Mouse (Mus musculus): Measurements from ENCODE around the gene Sars2. TPM values are rescaled to one million over a fixed set of nuclear protein-coding genes. Genes with fewer than 3 reads are reported as not detected.

Sars2 gene
- polyA plus RNA-seq, 1 experiment from 2014 or later: 7.0 TPM

GRCm38 (mm10) chr7:28769414-28769958 is 27.7 kb downstream of the Sars2 start:
- Histone ChIP-seq H3K27ac (ENCODE audit: low read length) (no peak overlapping the region), H3K4me2 (replicated peaks; ENCODE audit: low read depth, low read length) (no peak overlapping the region), H3K9me3 (ENCODE audit: low read length) (no peaks in the 10 kb centered on the region), H3K4me3 (ENCODE audit: low read depth, low read length) (no peak overlapping the region), H3K4me1 (ENCODE audit: insufficient read depth, low read depth, low read length) (peaks cover 6% of the 10 kb centered on the region; the same call in 1 of the 2 replicates), H3K9ac (replicated peaks; ENCODE audit: low read depth) (no peak overlapping the region), H3K36me3 (ENCODE audit: insufficient read depth, low read length) (no peaks in the 10 kb centered on the region), H3K27me3 (replicated peaks; ENCODE audit: insufficient read depth, low read length) (no peaks in the 10 kb centered on the region)
- ATAC-seq: no peak
- WGBS: 91% methylated on average over 9 of the region's 9 CpGs
- DNase-seq (ENCODE audit: low spot score): no peak
- TF ChIP-seq EP300 (IDR thresholded peaks at IDR 0.05) (no peak), CTCF (IDR thresholded peaks at IDR 0.05) (no peak)

GRCm38 (mm10) chr7:28770309-28770708 is 28.5 kb downstream of the Sars2 start:
- ATAC-seq: no peak
- H3K9me3 ChIP-seq (ENCODE audit: low read length): no peaks in the 10 kb centered on the region
- WGBS: 77% methylated on average over 3 of the region's 3 CpGs

DNA sequence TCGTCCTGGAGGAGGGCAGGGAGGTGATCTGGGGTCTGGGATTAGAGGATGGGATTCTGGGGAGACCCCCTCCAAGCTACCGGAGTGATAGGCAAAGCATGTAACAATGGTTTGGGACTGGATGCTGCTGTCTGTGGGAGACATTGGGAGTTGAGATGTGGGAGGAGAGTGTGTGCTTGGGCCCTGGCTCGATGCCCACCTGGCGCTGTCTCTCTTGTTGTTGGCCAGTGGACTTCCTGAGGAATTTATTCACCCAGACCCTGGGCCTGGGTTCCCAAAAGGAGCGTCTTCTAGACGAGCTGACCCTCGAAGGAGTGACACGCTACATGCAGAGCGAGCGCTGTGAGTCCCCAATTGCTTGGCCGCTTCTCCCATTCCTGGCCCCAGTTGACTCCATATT is 30.1 kb downstream of the Sars2 start:
- Histone ChIP-seq H3K4me2 (replicated peaks; ENCODE audit: low read depth, low read length) (no peak overlapping the region), H3K36me3 (ENCODE audit: insufficient read depth, low read length) (no peaks in the 10 kb centered on the region), H3K4me3 (ENCODE audit: low read depth, low read length) (no peak overlapping the region), H3K27ac (ENCODE audit: low read length) (no peak overlapping the region), H3K9ac (replicated peaks; ENCODE audit: low read depth) (no peak overlapping the region), H3K27me3 (replicated peaks; ENCODE audit: insufficient read depth, low read length) (no peaks in the 10 kb centered on the region), H3K9me3 (ENCODE audit: low read length) (no peaks in the 10 kb centered on the region), H3K4me1 (ENCODE audit: insufficient read depth, low read depth, low read length) (no peaks in the 10 kb centered on the region)
- ATAC-seq (no peak), DNase-seq (ENCODE audit: low spot score) (no peak)
- no peak for TF ChIP-seq EP300 (IDR thresholded peaks at IDR 0.05)
- TF ChIP-seq CTCF (IDR thresholded peaks at IDR 0.05): no peak
- WGBS: 77% methylated on average over 11 of the region's 11 CpGs

More at GRCm38 (mm10) chr7:28770309-28770708, 28.5 kb downstream of the Sars2 start:
- Histone ChIP-seq H3K36me3 (ENCODE audit: insufficient read depth, low read length) (no peaks in the 10 kb centered on the region), H3K4me3 (ENCODE audit: low read depth, low read length) (no peak overlapping the region), H3K4me1 (ENCODE audit: insufficient read depth, low read depth, low read length) (peaks cover 6% of the 10 kb centered on the region; the same call in 1 of the 2 replicates), H3K9ac (replicated peaks; ENCODE audit: low read depth) (no peak overlapping the region), H3K27ac (ENCODE audit: low read length) (no peak overlapping the region), H3K27me3 (replicated peaks; ENCODE audit: insufficient read depth, low read length) (no peaks in the 10 kb centered on the region), H3K4me2 (replicated peaks; ENCODE audit: low read depth, low read length) (no peak overlapping the region)
- DNase-seq (ENCODE audit: low spot score): no peak
- TF ChIP-seq CTCF (IDR thresholded peaks at IDR 0.05): no peak
- TF ChIP-seq EP300 (IDR thresholded peaks at IDR 0.05): no peak

- Histone ChIP-seq H3K9ac (replicated peaks; ENCODE audit: low read depth) (no peak overlapping the region), H3K27ac (ENCODE audit: low read length) (no peak overlapping the region), H3K36me3 (ENCODE audit: insufficient read depth, low read length) (no peaks in the 10 kb centered on the region), H3K4me1 (ENCODE audit: insufficient read depth, low read depth, low read length) (no peaks in the 10 kb centered on the region), H3K4me3 (ENCODE audit: low read depth, low read length) (no peak overlapping the region), H3K9me3 (ENCODE audit: low read length) (no peaks in the 10 kb centered on the region), H3K4me2 (replicated peaks; ENCODE audit: low read depth, low read length) (no peak overlapping the region), H3K27me3 (replicated peaks; ENCODE audit: insufficient read depth, low read length) (no peaks in the 10 kb centered on the region)
- ATAC-seq: no peak
- DNase-seq (ENCODE audit: low spot score): no peak
- TF ChIP-seq EP300 (IDR thresholded peaks at IDR 0.05) (no peak), CTCF (IDR thresholded peaks at IDR 0.05) (no peak)
- 73% methylated on average over 3 of the region's 3 CpGs for WGBS
Measured at GRCm38 (mm10) chr7:28773163-28773562, 31.4 kb downstream of the Sars2 start.

- Histone ChIP-seq H3K9ac (replicated peaks; ENCODE audit: low read depth) (no peak overlapping the region), H3K27me3 (replicated peaks; ENCODE audit: insufficient read depth, low read length) (no peaks in the 10 kb centered on the region), H3K9me3 (ENCODE audit: low read length) (no peaks in the 10 kb centered on the region), H3K36me3 (ENCODE audit: insufficient read depth, low read length) (no peaks in the 10 kb centered on the region), H3K4me1 (ENCODE audit: insufficient read depth, low read depth, low read length) (no peaks in the 10 kb centered on the region), H3K27ac (ENCODE audit: low read length) (no peak overlapping the region), H3K4me3 (ENCODE audit: low read depth, low read length) (no peak overlapping the region), H3K4me2 (replicated peaks; ENCODE audit: low read depth, low read length) (no peak overlapping the region)
- TF ChIP-seq CTCF (IDR thresholded peaks at IDR 0.05) (no peak), EP300 (IDR thresholded peaks at IDR 0.05) (no peak)
- DNase-seq (ENCODE audit: low spot score) (no peak), ATAC-seq (no peak)
- WGBS: 70% methylated on average over 12 of the region's 12 CpGs
Measured at GRCm38 (mm10) chr7:28774164-28774563, 32.4 kb downstream of the Sars2 start.

DNA sequence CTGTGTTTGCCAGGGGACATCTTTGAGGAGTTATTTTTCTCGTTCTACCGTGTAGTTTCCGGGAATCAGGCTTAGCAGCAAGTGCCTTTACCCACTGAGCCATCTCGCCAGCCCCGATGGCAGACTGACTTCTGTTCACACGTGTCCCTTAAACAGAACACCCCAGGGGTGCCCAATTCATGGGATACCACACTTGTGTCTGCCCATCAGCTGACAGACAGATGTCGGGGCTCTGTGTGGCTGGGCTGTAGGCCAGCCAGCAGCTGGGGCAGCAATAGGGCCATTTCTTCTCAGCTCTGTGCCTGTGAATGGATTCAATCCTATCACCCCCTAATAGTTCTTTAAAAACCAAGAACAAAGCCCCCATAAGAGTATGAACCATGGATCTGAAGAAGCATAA is 33.3 kb downstream of the Sars2 start:
- no peak for TF ChIP-seq CTCF (IDR thresholded peaks at IDR 0.05)
- TF ChIP-seq EP300 (IDR thresholded peaks at IDR 0.05): no peak
- no peaks in the 10 kb centered on the region for H3K27me3 ChIP-seq (replicated peaks; ENCODE audit: insufficient read depth, low read length)
- no peaks in the 10 kb centered on the region for H3K9me3 ChIP-seq (ENCODE audit: low read length)
- H3K4me3 ChIP-seq (ENCODE audit: low read depth, low read length): no peak overlapping the region
- no peak for ATAC-seq
- H3K27ac ChIP-seq (ENCODE audit: low read length): no peak overlapping the region
- DNase-seq (ENCODE audit: low spot score): no peak
- no peak overlapping the region for H3K9ac ChIP-seq (replicated peaks; ENCODE audit: low read depth)
- WGBS: 90% methylated on average over 7 of the region's 7 CpGs
- H3K4me1 ChIP-seq (ENCODE audit: insufficient read depth, low read depth, low read length): no peaks in the 10 kb centered on the region
- no peaks in the 10 kb centered on the region for H3K36me3 ChIP-seq (ENCODE audit: insufficient read depth, low read length)
- H3K4me2 ChIP-seq (replicated peaks; ENCODE audit: low read depth, low read length): no peak overlapping the region

DNA sequence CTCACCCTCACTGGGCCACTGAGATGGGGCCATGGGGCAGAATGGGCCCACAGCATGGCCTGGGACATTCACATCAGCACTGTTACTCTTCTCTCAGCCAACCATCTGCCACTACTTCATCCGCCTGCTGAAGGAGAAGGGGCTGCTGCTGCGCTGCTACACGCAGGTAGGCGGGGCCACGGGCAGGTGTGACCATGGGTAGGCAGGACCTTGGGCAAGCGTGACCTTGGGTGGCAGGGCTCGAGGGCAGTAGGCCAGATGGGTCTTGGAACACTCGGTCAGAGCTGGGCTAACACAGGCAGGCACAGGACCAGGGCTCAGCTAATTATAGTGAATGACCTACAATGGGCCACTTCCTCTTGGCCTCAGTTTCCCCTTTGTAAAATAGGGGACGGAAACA is 37.0 kb downstream of the Sars2 start:
- DNase-seq (ENCODE audit: low spot score): no peak
- ATAC-seq: no peak
- no peaks in the 10 kb centered on the region for H3K27me3 ChIP-seq (replicated peaks; ENCODE audit: insufficient read depth, low read length)
- 82% methylated on average over 9 of the region's 9 CpGs for WGBS
- no peak overlapping the region for H3K4me3 ChIP-seq (ENCODE audit: low read depth, low read length)
- no peak for TF ChIP-seq EP300 (IDR thresholded peaks at IDR 0.05)
- TF ChIP-seq CTCF (IDR thresholded peaks at IDR 0.05): no peak
- H3K9me3 ChIP-seq (ENCODE audit: low read length): no peaks in the 10 kb centered on the region
- H3K9ac ChIP-seq (replicated peaks; ENCODE audit: low read depth): no peak overlapping the region
- no peak overlapping the region for H3K27ac ChIP-seq (ENCODE audit: low read length)
- no peak overlapping the region for H3K4me2 ChIP-seq (replicated peaks; ENCODE audit: low read depth, low read length)
- H3K36me3 ChIP-seq (ENCODE audit: insufficient read depth, low read length): no peaks in the 10 kb centered on the region
- H3K4me1 ChIP-seq (ENCODE audit: insufficient read depth, low read depth, low read length): no peaks in the 10 kb centered on the region
